Mouse (Mus musculus): Measurements from ENCODE around the gene Jchain. TPM values are rescaled to one million over a fixed set of nuclear protein-coding genes. Genes with fewer than 3 reads are reported as not detected.

The Jchain gene
- polyA plus RNA-seq, 1 experiment from 2014 or later = 0.48 TPM

- Histone ChIP-seq H3K27ac (ENCODE audit: low read depth, low read length) (no peak overlapping the region), H3K27me3 (ENCODE audit: control insufficient read depth, insufficient read depth, low read length) (no peaks in the 10 kb centered on the region), H3K36me3 (ENCODE audit: control insufficient read depth, insufficient read depth, low read length) (no peaks in the 10 kb centered on the region), H3K4me1 (replicated peaks; ENCODE audit: control insufficient read depth, insufficient read depth, low read length) (no peaks in the 10 kb centered on the region), H3K4me3 (ENCODE audit: low read depth, low read length) (no peak overlapping the region), H3K9me3 (ENCODE audit: control insufficient read depth, low read length) (no peaks in the 10 kb centered on the region), H3K4me2 (ENCODE audit: low read depth, low read length, severe bottlenecking) (no peak overlapping the region), H3K9ac (ENCODE audit: low read length) (no peak overlapping the region)
- ATAC-seq (replicated peaks; ENCODE audit: low FRiP score) (peak; percentile 79), DNase-seq (ENCODE audit: low spot score) (no peak)
- 67% methylated on average over 5 of the region's 5 CpGs for WGBS
These were observed 15.1 kb upstream of the Jchain start for GRCm38 (mm10) chr5:88542651-88543282.

- no peak overlapping the region for H3K4me2 ChIP-seq (ENCODE audit: low read depth, low read length, severe bottlenecking)
- DNase-seq (ENCODE audit: low spot score) = no peak
- H3K4me1 ChIP-seq (replicated peaks; ENCODE audit: control insufficient read depth, insufficient read depth, low read length) = no peaks in the 10 kb centered on the region
- H3K9me3 ChIP-seq (ENCODE audit: control insufficient read depth, low read length) = no peaks in the 10 kb centered on the region
- H3K9ac ChIP-seq (ENCODE audit: low read length) = no peak overlapping the region
- no peaks in the 10 kb centered on the region for H3K27me3 ChIP-seq (ENCODE audit: control insufficient read depth, insufficient read depth, low read length)
- ATAC-seq (replicated peaks; ENCODE audit: low FRiP score) = no peak
- H3K36me3 ChIP-seq (ENCODE audit: control insufficient read depth, insufficient read depth, low read length) = no peaks in the 10 kb centered on the region
- H3K4me3 ChIP-seq (ENCODE audit: low read depth, low read length) = no peak overlapping the region
- no peak overlapping the region for H3K27ac ChIP-seq (ENCODE audit: low read depth, low read length)
These were observed 13.2 kb upstream of the Jchain start for GRCm38 (mm10) chr5:88540845-88541244.

GRCm38 (mm10) chr5:88534697-88535096 lies 7.0 kb upstream of the Jchain start:
- Histone ChIP-seq H3K36me3 (ENCODE audit: control insufficient read depth, insufficient read depth, low read length) (no peaks in the 10 kb centered on the region), H3K4me2 (ENCODE audit: low read depth, low read length, severe bottlenecking) (no peak overlapping the region), H3K4me1 (replicated peaks; ENCODE audit: control insufficient read depth, insufficient read depth, low read length) (no peaks in the 10 kb centered on the region), H3K27ac (ENCODE audit: low read depth, low read length) (no peak overlapping the region), H3K4me3 (ENCODE audit: low read depth, low read length) (no peak overlapping the region), H3K9me3 (ENCODE audit: control insufficient read depth, low read length) (no peaks in the 10 kb centered on the region), H3K9ac (ENCODE audit: low read length) (no peak overlapping the region), H3K27me3 (ENCODE audit: control insufficient read depth, insufficient read depth, low read length) (no peaks in the 10 kb centered on the region)
- DNase-seq (ENCODE audit: low spot score) = no peak
- no peak for ATAC-seq (replicated peaks; ENCODE audit: low FRiP score)
- WGBS = 75% methylated on average over 3 of the region's 3 CpGs

GRCm38 (mm10) chr5:88530908-88531307 lies 3.2 kb upstream of the Jchain start:
- H3K4me1 ChIP-seq (replicated peaks; ENCODE audit: control insufficient read depth, insufficient read depth, low read length) = no peaks in the 10 kb centered on the region
- H3K4me3 ChIP-seq (ENCODE audit: low read depth, low read length) = no peak overlapping the region
- no peak overlapping the region for H3K9ac ChIP-seq (ENCODE audit: low read length)
- 79% methylated on average over 1 of the region's 1 CpGs for WGBS
- DNase-seq (ENCODE audit: low spot score) (no peak), ATAC-seq (replicated peaks; ENCODE audit: low FRiP score) (no peak)
- H3K36me3 ChIP-seq (ENCODE audit: control insufficient read depth, insufficient read depth, low read length) = no peaks in the 10 kb centered on the region
- no peaks in the 10 kb centered on the region for H3K9me3 ChIP-seq (ENCODE audit: control insufficient read depth, low read length)
- no peak overlapping the region for H3K4me2 ChIP-seq (ENCODE audit: low read depth, low read length, severe bottlenecking)
- no peaks in the 10 kb centered on the region for H3K27me3 ChIP-seq (ENCODE audit: control insufficient read depth, insufficient read depth, low read length)
- H3K27ac ChIP-seq (ENCODE audit: low read depth, low read length) = no peak overlapping the region

GRCm38 (mm10) chr5:88519232-88519631 lies 8.5 kb downstream of the Jchain start:
- H3K27ac ChIP-seq (ENCODE audit: low read depth, low read length) = no peak overlapping the region
- no peaks in the 10 kb centered on the region for H3K36me3 ChIP-seq (ENCODE audit: control insufficient read depth, insufficient read depth, low read length)
- no peaks in the 10 kb centered on the region for H3K9me3 ChIP-seq (ENCODE audit: control insufficient read depth, low read length)
- no peak overlapping the region for H3K4me2 ChIP-seq (ENCODE audit: low read depth, low read length, severe bottlenecking)
- H3K9ac ChIP-seq (ENCODE audit: low read length) = no peak overlapping the region
- DNase-seq (ENCODE audit: low spot score) (no peak), ATAC-seq (replicated peaks; ENCODE audit: low FRiP score) (no peak; the same call in 1 of the 2 replicates)
- H3K4me3 ChIP-seq (ENCODE audit: low read depth, low read length) = no peak overlapping the region
- no peaks in the 10 kb centered on the region for H3K27me3 ChIP-seq (ENCODE audit: control insufficient read depth, insufficient read depth, low read length)
- WGBS = 12% methylated on average over 2 of the region's 2 CpGs
- H3K4me1 ChIP-seq (replicated peaks; ENCODE audit: control insufficient read depth, insufficient read depth, low read length) = no peaks in the 10 kb centered on the region

DNA sequence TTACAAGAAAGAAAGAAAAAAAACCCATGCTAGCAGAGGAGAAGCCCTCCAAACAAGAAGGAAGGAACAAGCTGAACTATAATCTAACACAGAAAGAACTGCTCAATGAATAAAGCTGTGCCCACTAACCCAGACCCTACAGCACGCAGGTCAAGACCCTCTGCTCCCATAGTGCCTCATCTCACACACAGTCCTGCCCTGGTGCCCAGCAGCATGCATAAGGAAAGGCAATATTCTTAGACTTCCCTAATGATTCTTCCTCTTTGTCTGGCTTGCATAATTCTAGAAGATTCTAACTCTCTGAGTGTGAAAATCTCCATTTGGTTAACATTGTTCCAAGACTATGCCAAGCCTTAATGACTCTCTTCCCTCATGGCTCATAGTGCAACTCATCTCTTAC lies 18.7 kb downstream of the Jchain start:
- no peak for DNase-seq (ENCODE audit: low spot score)
- H3K4me3 ChIP-seq (ENCODE audit: low read depth, low read length) = no peak overlapping the region
- no peak overlapping the region for H3K9ac ChIP-seq (ENCODE audit: low read length)
- no peak overlapping the region for H3K4me2 ChIP-seq (ENCODE audit: low read depth, low read length, severe bottlenecking)
- WGBS = 70% methylated on average over 1 of the region's 1 CpGs
- ATAC-seq (replicated peaks; ENCODE audit: low FRiP score) = no peak
- no peaks in the 10 kb centered on the region for H3K36me3 ChIP-seq (ENCODE audit: control insufficient read depth, insufficient read depth, low read length)
- no peak overlapping the region for H3K27ac ChIP-seq (ENCODE audit: low read depth, low read length)
- H3K9me3 ChIP-seq (ENCODE audit: control insufficient read depth, low read length) = no peaks in the 10 kb centered on the region
- H3K4me1 ChIP-seq (replicated peaks; ENCODE audit: control insufficient read depth, insufficient read depth, low read length) = no peaks in the 10 kb centered on the region
- H3K27me3 ChIP-seq (ENCODE audit: control insufficient read depth, insufficient read depth, low read length) = no peaks in the 10 kb centered on the region

- no peak for ATAC-seq (replicated peaks; ENCODE audit: low FRiP score)
- WGBS = 73% methylated on average over 1 of the region's 1 CpGs
These were observed 19.1 kb downstream of the Jchain start for GRCm38 (mm10) chr5:88508555-88508954.

DNA sequence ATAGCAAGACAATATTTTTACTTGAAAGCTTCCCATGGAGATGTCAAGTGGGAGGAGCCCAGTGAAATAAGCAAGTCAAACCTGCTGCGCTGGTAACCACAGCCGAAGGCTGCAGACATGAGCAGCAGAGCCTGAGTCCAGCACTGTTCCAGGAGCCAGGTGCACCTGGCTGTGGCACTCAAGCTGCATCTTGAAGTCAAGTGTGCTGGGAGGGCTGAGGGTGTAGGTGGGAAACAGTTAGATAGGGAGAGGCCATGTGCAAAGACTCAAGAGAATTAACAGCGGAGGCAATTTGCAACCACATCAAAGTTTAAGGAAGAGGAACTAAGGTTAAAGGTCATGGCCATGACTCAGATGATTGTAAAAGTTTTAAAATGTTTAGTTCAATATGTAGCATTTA lies 27.9 kb downstream of the Jchain start:
- no peaks in the 10 kb centered on the region for H3K36me3 ChIP-seq (ENCODE audit: control insufficient read depth, insufficient read depth, low read length)
- H3K9ac ChIP-seq (ENCODE audit: low read length) = no peak overlapping the region
- no peaks in the 10 kb centered on the region for H3K27me3 ChIP-seq (ENCODE audit: control insufficient read depth, insufficient read depth, low read length)
- H3K4me2 ChIP-seq (ENCODE audit: low read depth, low read length, severe bottlenecking) = no peak overlapping the region
- no peak for ATAC-seq (replicated peaks; ENCODE audit: low FRiP score)
- DNase-seq (ENCODE audit: low spot score) = no peak
- H3K4me1 ChIP-seq (replicated peaks; ENCODE audit: control insufficient read depth, insufficient read depth, low read length) = no peaks in the 10 kb centered on the region
- no peak overlapping the region for H3K4me3 ChIP-seq (ENCODE audit: low read depth, low read length)
- H3K27ac ChIP-seq (ENCODE audit: low read depth, low read length) = no peak overlapping the region
- 86% methylated on average over 3 of the region's 3 CpGs for WGBS
- H3K9me3 ChIP-seq (ENCODE audit: control insufficient read depth, low read length) = no peaks in the 10 kb centered on the region

More at GRCm38 (mm10) chr5:88508555-88508954, 19.1 kb downstream of the Jchain start:
- Histone ChIP-seq H3K36me3 (ENCODE audit: control insufficient read depth, insufficient read depth, low read length) (no peaks in the 10 kb centered on the region), H3K27me3 (ENCODE audit: control insufficient read depth, insufficient read depth, low read length) (no peaks in the 10 kb centered on the region), H3K4me1 (replicated peaks; ENCODE audit: control insufficient read depth, insufficient read depth, low read length) (no peaks in the 10 kb centered on the region), H3K27ac (ENCODE audit: low read depth, low read length) (no peak overlapping the region), H3K9ac (ENCODE audit: low read length) (no peak overlapping the region), H3K9me3 (ENCODE audit: control insufficient read depth, low read length) (no peaks in the 10 kb centered on the region), H3K4me2 (ENCODE audit: low read depth, low read length, severe bottlenecking) (no peak overlapping the region), H3K4me3 (ENCODE audit: low read depth, low read length) (no peak overlapping the region)
- DNase-seq (ENCODE audit: low spot score) = no peak

- H3K9me3 ChIP-seq (ENCODE audit: control insufficient read depth, low read length) = no peaks in the 10 kb centered on the region
- no peaks in the 10 kb centered on the region for H3K36me3 ChIP-seq (ENCODE audit: control insufficient read depth, insufficient read depth, low read length)
- no peak overlapping the region for H3K9ac ChIP-seq (ENCODE audit: low read length)
- no peaks in the 10 kb centered on the region for H3K27me3 ChIP-seq (ENCODE audit: control insufficient read depth, insufficient read depth, low read length)
- WGBS = 41% methylated on average over 5 of the region's 5 CpGs
- no peak overlapping the region for H3K4me3 ChIP-seq (ENCODE audit: low read depth, low read length)
- DNase-seq (ENCODE audit: low spot score) = no peak
- ATAC-seq (replicated peaks; ENCODE audit: low FRiP score) = 0 out of 2 replicates have a peak, but pooled peaks have one; percentile 56
- no peaks in the 10 kb centered on the region for H3K4me1 ChIP-seq (replicated peaks; ENCODE audit: control insufficient read depth, insufficient read depth, low read length)
- no peak overlapping the region for H3K4me2 ChIP-seq (ENCODE audit: low read depth, low read length, severe bottlenecking)
- no peak overlapping the region for H3K27ac ChIP-seq (ENCODE audit: low read depth, low read length)
These were observed 36.6 kb downstream of the Jchain start for GRCm38 (mm10) chr5:88491111-88491510.
